Mouse (Mus musculus): ENCODE data around the gene Ap1ar.

Gene Ap1ar

GRCm38 (mm10) chr3:127757886-127758301, 79.4 kb downstream of the Ap1ar start:
- no peak for DNase-seq (ENCODE audit: low read depth, low spot score)

Measured in forelimb bud, embryonic 11.5 days (tissue).